Mouse (Mus musculus) cortical plate, adult 2 months (tissue): ENCODE data around the gene Myb.

Experiments
- CTCF ChIP-seq: fragments of 200-500 bp; IDR thresholded peaks from 2 replicates; pipeline ENCODE4 v1.5.1; 2011; ENCODE audit warnings: mild to moderate bottlenecking, control low read depth, low read length; ENCODE audit not compliant: insufficient read depth; ENCODE audit errors: extremely low read depth
- POLR2A ChIP-seq: fragments of 200-500 bp; IDR thresholded peaks from 2 replicates; pipeline ENCODE4 v1.6.1; 2011; ENCODE audit warnings: mild to moderate bottlenecking, low read length, control low read depth; ENCODE audit not compliant: insufficient read depth; ENCODE audit errors: extremely low read depth

- TF ChIP-seq POLR2A (no peak), CTCF (no peak)
Measured at GRCm38 (mm10) chr10:21195597-21195996, 34.8 kb upstream of the Myb start.
